Comparison of ENCODE assay signal across 12 mouse cellular contexts in genomic region chr7:143310847-143311246, GRCm38 (mm10).
A peak's percentile ranks its signal among the peaks of the same experiment; 100 is the strongest.
DNase-seq lines count a peak whose midpoint lies in the region; ATAC-seq and TF ChIP-seq lines count a peak whose summit lies in the region.
"Had no signal": no experiment of that assay in that cellular context is flagged by ENCODE, and none has a peak within 500 bp of the region (broad histone marks: within the 10 kb centered on the region; RNA-seq: fewer than 3 reads in every experiment).

No protein-coding gene starts in this region.

- H3K4me2 ChIP-seq in heart, postnatal 0 days (ENCODE audit: low read depth, low read length): no peak overlapping the region
- no peak overlapping the region for H3K4me2 ChIP-seq in limb, embryonic 11.5 days (ENCODE audit: low read depth, severe bottlenecking)

- H3K4me3 ChIP-seq in heart, postnatal 0 days (ENCODE audit: low read depth, low read length): no peak overlapping the region
- no peak overlapping the region for H3K4me3 ChIP-seq in embryonic facial prominence, embryonic 10.5 days
- H3K4me3 ChIP-seq in limb, embryonic 11.5 days (ENCODE audit: low read depth, low read length): no peak overlapping the region
- no peak overlapping the region for H3K4me3 ChIP-seq in layer of hippocampus, adult 2 months

- H3K9ac ChIP-seq in heart, postnatal 0 days (replicated peaks; ENCODE audit: low read depth, low read length): no peak overlapping the region; the same call in 1 of the 2 replicates
- H3K9ac ChIP-seq in limb, embryonic 11.5 days (ENCODE audit: low read length): no peak overlapping the region

- intact Hi-C loops in heart, postnatal 14 days (cut with DNase I): loop anchor here (5.0 kb wide), 1 partner anchor 146 kb away; no protein-coding TSS in a partner anchor

- no peak for TF ChIP-seq CTCF in heart, postnatal 0 days (IDR thresholded peaks at IDR 0.05; ENCODE audit: low read depth)
- TF ChIP-seq CTCF in layer of hippocampus, adult 2 months (conservative IDR thresholded peaks at IDR 0.05): no peak

- no peaks in the 10 kb centered on the region for H3K36me3 ChIP-seq in heart, postnatal 0 days (replicated peaks; ENCODE audit: control insufficient read depth, insufficient read depth, low read length)
- H3K36me3 ChIP-seq in embryonic facial prominence, embryonic 10.5 days (replicated peaks): no peaks in the 10 kb centered on the region
- H3K36me3 ChIP-seq in limb, embryonic 11.5 days (ENCODE audit: control insufficient read depth, insufficient read depth, low read length): no peaks in the 10 kb centered on the region

- no peak for DNase-seq in heart, postnatal 0 days (ENCODE audit: low spot score)
- no peak for DNase-seq in heart, postnatal 14 days
- peak; percentile 16 for DNase-seq in NIH3T3 (ENCODE audit: low read depth)
- DNase-seq in embryonic facial prominence, embryonic 10.5 days (ENCODE audit: low spot score): peak; percentile 56
- DNase-seq in limb, embryonic 11.5 days (ENCODE audit: low spot score): no peak
- DNase-seq in right cerebral cortex, postnatal 36 days (ENCODE audit: low spot score in 2 of 2): no peak
- no peak for DNase-seq in layer of hippocampus, adult 2 months (ENCODE audit: low spot score in 2 of 2)
- DNase-seq: adrenal gland, postnatal 36 days; cerebellum, postnatal 25 days; heart, adult 11 months; kidney, postnatal 25 days; lung, adult 18-20 months had no signal

- WGBS in heart, postnatal 0 days: 79% methylated on average over 8 of the region's 8 CpGs
- WGBS in embryonic facial prominence, embryonic 10.5 days: 31% methylated on average over 8 of the region's 8 CpGs
- 42% methylated on average over 8 of the region's 8 CpGs for WGBS in limb, embryonic 11.5 days

- no peaks in the 10 kb centered on the region for H3K27me3 ChIP-seq in heart, postnatal 0 days (ENCODE audit: control insufficient read depth, insufficient read depth, low read length)
- 0 out of 2 replicates have a peak, but pooled peaks cover 12% of the 10 kb centered on the region for H3K27me3 ChIP-seq in embryonic facial prominence, embryonic 10.5 days (replicated peaks; ENCODE audit: low read depth, poor library complexity, severe bottlenecking)
- H3K27me3 ChIP-seq in limb, embryonic 11.5 days (ENCODE audit: control insufficient read depth, insufficient read depth, low read length): no peaks in the 10 kb centered on the region

- no peak for TF ChIP-seq EP300 in heart, postnatal 0 days (IDR thresholded peaks at IDR 0.05; ENCODE audit: low read depth)

- H3K4me1 ChIP-seq in heart, postnatal 0 days (ENCODE audit: control insufficient read depth, insufficient read depth): peaks cover 56% of the 10 kb centered on the region
- H3K4me1 ChIP-seq in embryonic facial prominence, embryonic 10.5 days: peaks cover 46% of the 10 kb centered on the region
- peaks cover 10% of the 10 kb centered on the region; the same call in 1 of the 2 replicates for H3K4me1 ChIP-seq in limb, embryonic 11.5 days (ENCODE audit: control insufficient read depth, insufficient read depth, low read length)

- H3K27ac ChIP-seq in heart, postnatal 0 days (ENCODE audit: low read depth): 0 out of 2 replicates have a peak overlapping the region, but pooled peaks have one; percentile 17
- H3K27ac ChIP-seq in embryonic facial prominence, embryonic 10.5 days (replicated peaks): peak overlapping the region; percentile 87
- peak overlapping the region; percentile 61 for H3K27ac ChIP-seq in limb, embryonic 11.5 days (replicated peaks; ENCODE audit: low read depth, low read length)
- H3K27ac ChIP-seq in layer of hippocampus, adult 2 months: no peak overlapping the region

- no peaks in the 10 kb centered on the region for H3K9me3 ChIP-seq in heart, postnatal 0 days (replicated peaks; ENCODE audit: control insufficient read depth, low read length)
- no peaks in the 10 kb centered on the region for H3K9me3 ChIP-seq in embryonic facial prominence, embryonic 10.5 days
- H3K9me3 ChIP-seq in limb, embryonic 11.5 days (ENCODE audit: control insufficient read depth, low read length): no peaks in the 10 kb centered on the region

- no peak for ATAC-seq in heart, postnatal 0 days (ENCODE audit: insufficient read depth, low read depth)
- no peak for ATAC-seq in limb, embryonic 11.5 days (ENCODE audit: insufficient number of reproducible peaks, low FRiP score, low TSS enrichment, low read depth)

Comparison
In these comparisons a context has a peak if more than half of its experiments do, and no peak if none do; other contexts are left out.
1. DNase-seq: peak in NIH3T3 (single experiment) and embryonic facial prominence, embryonic 10.5 days (single experiment); none in heart, postnatal 0 days (single experiment), heart, postnatal 14 days (0 of 2), limb, embryonic 11.5 days (single experiment), right cerebral cortex, postnatal 36 days (0 of 2) and layer of hippocampus, adult 2 months (0 of 2).